Mouse (Mus musculus): ENCODE results near the gene Cenpf. TPM values are rescaled to one million over a fixed set of nuclear protein-coding genes. Genes with fewer than 3 reads are reported as not detected.

The Cenpf gene
- total and polyA plus RNA-seq, 2 experiments = 0.01 to 0.18 TPM

DNA sequence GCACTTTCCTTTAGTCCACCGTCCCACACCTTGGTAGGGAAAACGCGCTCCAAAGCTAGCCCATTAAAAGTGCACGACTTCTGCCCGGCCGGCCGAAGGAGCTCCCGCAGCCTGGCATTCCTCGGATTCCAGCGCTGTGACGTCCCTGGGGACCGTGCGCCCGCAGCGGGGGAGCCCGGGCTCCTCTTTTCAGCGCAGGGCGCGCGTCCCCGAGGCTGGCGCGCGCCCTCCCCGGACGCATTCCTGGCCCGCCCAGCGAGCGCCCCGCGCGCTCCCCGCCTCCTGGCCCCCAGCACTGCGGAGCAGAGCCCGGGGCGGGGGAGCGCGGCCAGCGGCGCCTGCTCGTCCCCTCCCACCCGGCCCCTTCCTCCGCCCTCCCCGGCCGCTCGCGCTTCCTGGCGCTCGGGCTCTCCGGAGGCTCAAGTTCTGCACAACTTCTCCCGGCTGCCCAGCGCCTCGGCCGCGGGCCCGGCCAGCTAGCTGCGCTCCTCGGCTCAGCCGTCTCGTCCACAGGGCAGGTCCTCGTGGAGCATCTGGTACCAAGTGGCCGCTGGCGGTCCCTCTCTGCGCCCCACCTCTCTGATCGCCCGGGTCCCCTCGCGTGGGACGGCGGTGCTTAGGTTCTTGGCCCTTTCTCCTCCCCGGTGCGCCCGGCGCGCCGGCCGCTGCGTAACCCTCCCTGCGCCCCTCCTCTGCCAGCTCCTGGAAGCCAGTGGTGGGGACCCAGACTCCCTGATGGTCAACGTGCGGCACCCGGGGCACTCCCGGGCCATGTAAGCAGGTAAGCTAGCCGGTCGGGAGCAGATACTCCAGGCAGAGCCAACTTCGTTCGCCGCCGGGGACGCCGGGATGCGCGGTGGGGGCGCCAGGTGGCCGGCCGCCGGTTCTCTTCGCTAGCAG, 40.2 kb upstream of the Cenpf start, which contains the start of gene Ptpn14:
Gene Ptpn14, plus strand, starts transcription at position 385 of the 900 bp plus-strand sequence.
- Histone ChIP-seq H3K27me3 (ENCODE audit: control insufficient read depth, insufficient read depth, low read length) (peaks cover 3% of the 10 kb centered on the region; the same call in 1 of the 2 replicates), H3K4me3 (ENCODE audit: insufficient read depth, low read depth, low read length) (peak within 1 kb of the TSS; percentile 93), H3K36me3 (ENCODE audit: control insufficient read depth, insufficient read depth, low read length) (no peaks in the 10 kb centered on the region), H3K4me1 (ENCODE audit: control insufficient read depth, insufficient read depth, low read length) (no peaks in the 10 kb centered on the region), H3K27ac (replicated peaks; ENCODE audit: insufficient read depth, low read depth, low read length) (peak within 1 kb of the TSS; percentile 82), H3K9ac (ENCODE audit: low read depth, low read length) (peak within 1 kb of the TSS; percentile 87), H3K79me2 (ENCODE audit: control insufficient read depth, insufficient read depth, low read length) (no peaks in the 10 kb centered on the region)
- no peak for DNase-seq (ENCODE audit: extremely low read depth, low read depth, low spot score)
- WGBS = under 1% methylated on average over 88 of the region's 98 CpGs
- 0 out of 2 replicates have a peak, but pooled peaks have one; percentile 14 for TF ChIP-seq POLR2A (IDR thresholded peaks at IDR 0.05; ENCODE audit: extremely low read depth, insufficient read depth, low read length)
- no peak for TF ChIP-seq CTCF (IDR thresholded peaks at IDR 0.05; ENCODE audit: low read depth, low read length)

DNA sequence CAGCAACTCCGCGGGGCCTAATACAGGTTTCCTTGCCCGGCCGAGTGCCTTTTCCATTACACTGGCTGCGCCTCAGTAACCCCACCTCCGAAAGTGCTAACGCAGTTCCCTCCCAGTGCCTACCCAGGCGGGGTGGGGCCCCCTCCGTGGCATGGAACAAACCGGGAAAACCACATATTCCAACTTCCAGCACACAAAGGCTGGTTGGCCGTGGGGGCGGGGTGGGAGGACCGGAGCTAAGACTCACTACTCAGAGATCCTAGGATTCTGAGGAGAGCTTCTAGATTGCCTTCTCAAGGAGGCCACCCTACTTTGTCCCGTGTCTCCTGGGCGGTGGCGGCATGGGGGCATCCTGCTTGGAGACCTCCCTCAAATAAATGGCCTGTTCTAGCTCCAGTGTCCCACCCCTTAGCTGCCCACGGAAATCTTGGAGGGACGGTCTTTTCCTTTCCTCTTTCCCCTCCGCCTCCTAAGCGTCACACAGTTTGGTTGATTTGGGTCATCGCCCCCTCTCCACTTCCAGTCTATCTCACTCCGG, 39.5 kb upstream of the Cenpf start:
- H3K27me3 ChIP-seq (ENCODE audit: control insufficient read depth, insufficient read depth, low read length) = peaks cover 3% of the 10 kb centered on the region; the same call in 1 of the 2 replicates
- no peak for TF ChIP-seq CTCF (IDR thresholded peaks at IDR 0.05; ENCODE audit: low read depth, low read length)
- no peak for TF ChIP-seq POLR2A (IDR thresholded peaks at IDR 0.05; ENCODE audit: extremely low read depth, insufficient read depth, low read length)
- H3K79me2 ChIP-seq (ENCODE audit: control insufficient read depth, insufficient read depth, low read length) = no peaks in the 10 kb centered on the region
- 6% methylated on average over 22 of the region's 22 CpGs for WGBS
- H3K27ac ChIP-seq (replicated peaks; ENCODE audit: insufficient read depth, low read depth, low read length) = peak overlapping the region; percentile 82
- H3K9ac ChIP-seq (ENCODE audit: low read depth, low read length) = peak overlapping the region; percentile 57
- H3K36me3 ChIP-seq (ENCODE audit: control insufficient read depth, insufficient read depth, low read length) = no peaks in the 10 kb centered on the region
- peak; percentile 5 for DNase-seq (ENCODE audit: extremely low read depth, low read depth, low spot score)
- H3K4me1 ChIP-seq (ENCODE audit: control insufficient read depth, insufficient read depth, low read length) = no peaks in the 10 kb centered on the region
- H3K4me3 ChIP-seq (ENCODE audit: insufficient read depth, low read depth, low read length) = peak overlapping the region; percentile 57

DNA sequence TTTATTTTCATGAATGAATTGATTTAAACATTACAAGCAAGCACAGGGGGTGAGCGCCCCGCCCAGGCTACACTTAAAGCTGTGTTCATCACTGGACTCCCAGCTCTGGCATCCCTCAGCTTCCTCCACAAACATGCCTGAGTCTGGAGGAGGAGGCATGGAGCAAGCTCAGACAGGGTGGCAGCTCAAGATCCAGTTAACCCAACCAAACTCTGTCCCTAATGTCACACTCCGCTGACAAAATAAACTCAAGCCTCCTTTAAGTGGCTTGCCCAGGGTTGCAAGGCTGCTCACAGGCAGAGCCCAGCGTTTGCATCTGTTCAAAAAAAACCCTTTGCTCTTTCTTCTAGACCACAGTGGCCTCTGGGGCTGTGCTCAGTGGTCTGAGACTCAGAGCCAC, 38.2 kb upstream of the Cenpf start:
- DNase-seq (ENCODE audit: extremely low read depth, low read depth, low spot score) = no peak
- WGBS = 70% methylated on average over 4 of the region's 4 CpGs
- H3K79me2 ChIP-seq (ENCODE audit: control insufficient read depth, insufficient read depth, low read length) = no peaks in the 10 kb centered on the region
- no peaks in the 10 kb centered on the region for H3K36me3 ChIP-seq (ENCODE audit: control insufficient read depth, insufficient read depth, low read length)
- H3K4me1 ChIP-seq (ENCODE audit: control insufficient read depth, insufficient read depth, low read length) = no peaks in the 10 kb centered on the region
- no peak for TF ChIP-seq CTCF (IDR thresholded peaks at IDR 0.05; ENCODE audit: low read depth, low read length)
- TF ChIP-seq POLR2A (IDR thresholded peaks at IDR 0.05; ENCODE audit: extremely low read depth, insufficient read depth, low read length) = no peak
- H3K4me3 ChIP-seq (ENCODE audit: insufficient read depth, low read depth, low read length) = no peak overlapping the region
- H3K27me3 ChIP-seq (ENCODE audit: control insufficient read depth, insufficient read depth, low read length) = peaks cover 3% of the 10 kb centered on the region; the same call in 1 of the 2 replicates
- no peak overlapping the region for H3K27ac ChIP-seq (replicated peaks; ENCODE audit: insufficient read depth, low read depth, low read length)
- H3K9ac ChIP-seq (ENCODE audit: low read depth, low read length) = no peak overlapping the region

DNA sequence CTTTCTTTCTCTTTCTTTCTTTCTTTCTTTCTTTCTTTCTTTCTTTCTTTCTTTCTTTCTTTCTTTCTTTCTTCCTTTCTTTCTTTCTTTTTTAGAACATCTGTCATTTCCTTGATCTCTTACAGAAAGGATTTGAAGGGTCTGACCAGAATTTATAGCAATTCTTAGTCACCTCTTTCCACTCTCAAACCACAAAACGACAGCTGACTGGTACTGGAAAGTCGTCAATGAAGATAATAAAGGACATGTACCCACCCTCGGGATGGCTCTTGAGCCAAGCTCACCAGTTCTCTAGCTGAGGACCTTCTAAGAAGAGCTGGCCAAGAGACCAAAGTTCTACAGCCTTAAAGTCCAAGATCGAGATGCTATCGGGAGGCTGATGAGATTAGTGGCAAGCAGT, 30.7 kb upstream of the Cenpf start:
- 80% methylated on average over 5 of the region's 5 CpGs for WGBS

DNA sequence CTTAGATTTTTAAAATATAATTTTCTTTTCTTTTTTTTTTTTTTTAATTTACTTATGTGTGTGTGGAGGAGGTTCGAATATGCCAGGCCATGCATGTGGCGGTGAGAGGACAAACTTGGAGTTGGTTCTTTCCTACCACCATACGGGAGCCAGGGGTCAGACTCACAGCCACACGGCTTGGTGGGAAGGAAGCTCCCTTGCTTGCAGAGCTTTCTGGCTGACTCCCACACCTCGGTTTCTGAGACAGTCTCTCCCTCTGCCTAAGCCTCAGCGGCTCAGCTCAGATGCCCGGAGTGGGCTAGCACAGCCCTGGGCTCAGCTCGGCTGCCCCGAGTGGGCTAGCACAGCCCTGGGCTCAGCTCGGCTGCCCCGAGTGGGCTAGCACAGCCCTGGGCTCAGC, 29.7 kb upstream of the Cenpf start:
- Histone ChIP-seq H3K36me3 (ENCODE audit: control insufficient read depth, insufficient read depth, low read length) (no peaks in the 10 kb centered on the region), H3K4me3 (ENCODE audit: insufficient read depth, low read depth, low read length) (no peak overlapping the region), H3K9ac (ENCODE audit: low read depth, low read length) (no peak overlapping the region), H3K27me3 (ENCODE audit: control insufficient read depth, insufficient read depth, low read length) (no peaks in the 10 kb centered on the region), H3K27ac (replicated peaks; ENCODE audit: insufficient read depth, low read depth, low read length) (no peak overlapping the region), H3K4me1 (ENCODE audit: control insufficient read depth, insufficient read depth, low read length) (no peaks in the 10 kb centered on the region; the same call in 1 of the 2 replicates), H3K79me2 (ENCODE audit: control insufficient read depth, insufficient read depth, low read length) (no peaks in the 10 kb centered on the region)
- DNase-seq (ENCODE audit: extremely low read depth, low read depth, low spot score) = no peak
- no peak for TF ChIP-seq POLR2A (IDR thresholded peaks at IDR 0.05; ENCODE audit: extremely low read depth, insufficient read depth, low read length)
- TF ChIP-seq CTCF (IDR thresholded peaks at IDR 0.05; ENCODE audit: low read depth, low read length) = no peak
- WGBS = 84% methylated on average over 11 of the region's 11 CpGs

More for the DNA sequence above, 30.7 kb upstream of the Cenpf start:
- Histone ChIP-seq H3K9ac (ENCODE audit: low read depth, low read length) (no peak overlapping the region), H3K4me3 (ENCODE audit: insufficient read depth, low read depth, low read length) (no peak overlapping the region), H3K27me3 (ENCODE audit: control insufficient read depth, insufficient read depth, low read length) (no peaks in the 10 kb centered on the region), H3K4me1 (ENCODE audit: control insufficient read depth, insufficient read depth, low read length) (no peaks in the 10 kb centered on the region; the same call in 1 of the 2 replicates), H3K79me2 (ENCODE audit: control insufficient read depth, insufficient read depth, low read length) (no peaks in the 10 kb centered on the region), H3K27ac (replicated peaks; ENCODE audit: insufficient read depth, low read depth, low read length) (no peak overlapping the region), H3K36me3 (ENCODE audit: control insufficient read depth, insufficient read depth, low read length) (no peaks in the 10 kb centered on the region)
- TF ChIP-seq CTCF (IDR thresholded peaks at IDR 0.05; ENCODE audit: low read depth, low read length) (no peak), POLR2A (IDR thresholded peaks at IDR 0.05; ENCODE audit: extremely low read depth, insufficient read depth, low read length) (no peak)
- no peak for DNase-seq (ENCODE audit: extremely low read depth, low read depth, low spot score)

Measured in liver, adult 2 months (tissue).